Mouse (Mus musculus): Measurements from ENCODE around the gene Zbtb20.

Zbtb20 gene

GRCm38 (mm10) chr16:43510516-43510915 is 634.8 kb downstream of the Zbtb20 start:
- H3K36me3 ChIP-seq (ENCODE audit: control insufficient read depth, insufficient read depth, low read length, poor library complexity, severe bottlenecking): no peaks in the 10 kb centered on the region
- DNase-seq (ENCODE audit: low read depth, low spot score): no peak
- no peaks in the 10 kb centered on the region for H3K27me3 ChIP-seq (ENCODE audit: control insufficient read depth, insufficient read depth, low read length, poor library complexity, severe bottlenecking)

- no peak for DNase-seq (ENCODE audit: low read depth, low spot score)
- no peaks in the 10 kb centered on the region for H3K36me3 ChIP-seq (ENCODE audit: control insufficient read depth, insufficient read depth, low read length, poor library complexity, severe bottlenecking)
- no peaks in the 10 kb centered on the region for H3K27me3 ChIP-seq (ENCODE audit: control insufficient read depth, insufficient read depth, low read length, poor library complexity, severe bottlenecking)
These were observed 635.9 kb downstream of the Zbtb20 start for GRCm38 (mm10) chr16:43511531-43511930.

- Histone ChIP-seq H3K27me3 (ENCODE audit: control insufficient read depth, insufficient read depth, low read length, poor library complexity, severe bottlenecking) (no peaks in the 10 kb centered on the region), H3K36me3 (ENCODE audit: control insufficient read depth, insufficient read depth, low read length, poor library complexity, severe bottlenecking) (no peaks in the 10 kb centered on the region)
- no peak for DNase-seq (ENCODE audit: low read depth, low spot score)
These were observed 638.3 kb downstream of the Zbtb20 start for GRCm38 (mm10) chr16:43513933-43514332.

- no peaks in the 10 kb centered on the region for H3K27me3 ChIP-seq (ENCODE audit: control insufficient read depth, insufficient read depth, low read length, poor library complexity, severe bottlenecking)
- no peak for DNase-seq (ENCODE audit: low read depth, low spot score)
- no peaks in the 10 kb centered on the region for H3K36me3 ChIP-seq (ENCODE audit: control insufficient read depth, insufficient read depth, low read length, poor library complexity, severe bottlenecking)
These were observed 639.9 kb downstream of the Zbtb20 start for GRCm38 (mm10) chr16:43515538-43515937.

- H3K36me3 ChIP-seq (ENCODE audit: control insufficient read depth, insufficient read depth, low read length, poor library complexity, severe bottlenecking): no peaks in the 10 kb centered on the region
- no peak for DNase-seq (ENCODE audit: low read depth, low spot score)
- no peaks in the 10 kb centered on the region for H3K27me3 ChIP-seq (ENCODE audit: control insufficient read depth, insufficient read depth, low read length, poor library complexity, severe bottlenecking)
These were observed 644.6 kb downstream of the Zbtb20 start for GRCm38 (mm10) chr16:43520274-43520673.

- Histone ChIP-seq H3K27me3 (ENCODE audit: control insufficient read depth, insufficient read depth, low read length, poor library complexity, severe bottlenecking) (no peaks in the 10 kb centered on the region), H3K36me3 (ENCODE audit: control insufficient read depth, insufficient read depth, low read length, poor library complexity, severe bottlenecking) (no peaks in the 10 kb centered on the region)
- DNase-seq (ENCODE audit: low read depth, low spot score): no peak
These were observed 646.8 kb downstream of the Zbtb20 start for GRCm38 (mm10) chr16:43522482-43522881.

- H3K36me3 ChIP-seq (ENCODE audit: control insufficient read depth, insufficient read depth, low read length, poor library complexity, severe bottlenecking): no peaks in the 10 kb centered on the region
- no peak for DNase-seq (ENCODE audit: low read depth, low spot score)
- H3K27me3 ChIP-seq (ENCODE audit: control insufficient read depth, insufficient read depth, low read length, poor library complexity, severe bottlenecking): no peaks in the 10 kb centered on the region
These were observed 648.5 kb downstream of the Zbtb20 start for GRCm38 (mm10) chr16:43524179-43524578.

- no peak for DNase-seq (ENCODE audit: low read depth, low spot score)
- H3K36me3 ChIP-seq (ENCODE audit: control insufficient read depth, insufficient read depth, low read length, poor library complexity, severe bottlenecking): no peaks in the 10 kb centered on the region
- H3K27me3 ChIP-seq (ENCODE audit: control insufficient read depth, insufficient read depth, low read length, poor library complexity, severe bottlenecking): no peaks in the 10 kb centered on the region
These were observed 649.9 kb downstream of the Zbtb20 start for GRCm38 (mm10) chr16:43525624-43526023.

GRCm38 (mm10) chr16:43528300-43528699 is 652.6 kb downstream of the Zbtb20 start:
- no peaks in the 10 kb centered on the region for H3K36me3 ChIP-seq (ENCODE audit: control insufficient read depth, insufficient read depth, low read length, poor library complexity, severe bottlenecking)
- no peak for DNase-seq (ENCODE audit: low read depth, low spot score)
- H3K27me3 ChIP-seq (ENCODE audit: control insufficient read depth, insufficient read depth, low read length, poor library complexity, severe bottlenecking): no peaks in the 10 kb centered on the region

GRCm38 (mm10) chr16:43531328-43531727 is 655.6 kb downstream of the Zbtb20 start:
- no peaks in the 10 kb centered on the region for H3K36me3 ChIP-seq (ENCODE audit: control insufficient read depth, insufficient read depth, low read length, poor library complexity, severe bottlenecking)
- no peak for DNase-seq (ENCODE audit: low read depth, low spot score)
- H3K27me3 ChIP-seq (ENCODE audit: control insufficient read depth, insufficient read depth, low read length, poor library complexity, severe bottlenecking): no peaks in the 10 kb centered on the region

GRCm38 (mm10) chr16:43534103-43534502 is 658.4 kb downstream of the Zbtb20 start:
- DNase-seq (ENCODE audit: low read depth, low spot score): no peak
- H3K27me3 ChIP-seq (ENCODE audit: control insufficient read depth, insufficient read depth, low read length, poor library complexity, severe bottlenecking): no peaks in the 10 kb centered on the region
- no peaks in the 10 kb centered on the region for H3K36me3 ChIP-seq (ENCODE audit: control insufficient read depth, insufficient read depth, low read length, poor library complexity, severe bottlenecking)

- no peak for DNase-seq (ENCODE audit: low read depth, low spot score)
These were observed 660.2 kb downstream of the Zbtb20 start for GRCm38 (mm10) chr16:43535912-43536311.

GRCm38 (mm10) chr16:43537163-43537562 is 661.5 kb downstream of the Zbtb20 start:
- no peaks in the 10 kb centered on the region for H3K36me3 ChIP-seq (ENCODE audit: control insufficient read depth, insufficient read depth, low read length, poor library complexity, severe bottlenecking)
- H3K27me3 ChIP-seq (ENCODE audit: control insufficient read depth, insufficient read depth, low read length, poor library complexity, severe bottlenecking): no peaks in the 10 kb centered on the region
- no peak for DNase-seq (ENCODE audit: low read depth, low spot score)

More at GRCm38 (mm10) chr16:43535912-43536311, 660.2 kb downstream of the Zbtb20 start:
- Histone ChIP-seq H3K36me3 (ENCODE audit: control insufficient read depth, insufficient read depth, low read length, poor library complexity, severe bottlenecking) (no peaks in the 10 kb centered on the region), H3K27me3 (ENCODE audit: control insufficient read depth, insufficient read depth, low read length, poor library complexity, severe bottlenecking) (no peaks in the 10 kb centered on the region)

- Histone ChIP-seq H3K36me3 (ENCODE audit: control insufficient read depth, insufficient read depth, low read length, poor library complexity, severe bottlenecking) (no peaks in the 10 kb centered on the region), H3K27me3 (ENCODE audit: control insufficient read depth, insufficient read depth, low read length, poor library complexity, severe bottlenecking) (no peaks in the 10 kb centered on the region)
- no peak for DNase-seq (ENCODE audit: low read depth, low spot score)
These were observed 664.0 kb downstream of the Zbtb20 start for GRCm38 (mm10) chr16:43539659-43540096.

GRCm38 (mm10) chr16:43540108-43540507 is 664.4 kb downstream of the Zbtb20 start:
- peak; percentile 66 for DNase-seq (ENCODE audit: low read depth, low spot score)
- H3K27me3 ChIP-seq (ENCODE audit: control insufficient read depth, insufficient read depth, low read length, poor library complexity, severe bottlenecking): no peaks in the 10 kb centered on the region
- H3K36me3 ChIP-seq (ENCODE audit: control insufficient read depth, insufficient read depth, low read length, poor library complexity, severe bottlenecking): no peaks in the 10 kb centered on the region

- H3K36me3 ChIP-seq (ENCODE audit: control insufficient read depth, insufficient read depth, low read length, poor library complexity, severe bottlenecking): no peaks in the 10 kb centered on the region
- no peak for DNase-seq (ENCODE audit: low read depth, low spot score)
- no peaks in the 10 kb centered on the region for H3K27me3 ChIP-seq (ENCODE audit: control insufficient read depth, insufficient read depth, low read length, poor library complexity, severe bottlenecking)
These were observed 665.0 kb downstream of the Zbtb20 start for GRCm38 (mm10) chr16:43540546-43541167.

Measured in splenic B cell, adult 2 months (primary cell).